Mouse (Mus musculus): ENCODE measurements around the gene Pear1.

DNA sequence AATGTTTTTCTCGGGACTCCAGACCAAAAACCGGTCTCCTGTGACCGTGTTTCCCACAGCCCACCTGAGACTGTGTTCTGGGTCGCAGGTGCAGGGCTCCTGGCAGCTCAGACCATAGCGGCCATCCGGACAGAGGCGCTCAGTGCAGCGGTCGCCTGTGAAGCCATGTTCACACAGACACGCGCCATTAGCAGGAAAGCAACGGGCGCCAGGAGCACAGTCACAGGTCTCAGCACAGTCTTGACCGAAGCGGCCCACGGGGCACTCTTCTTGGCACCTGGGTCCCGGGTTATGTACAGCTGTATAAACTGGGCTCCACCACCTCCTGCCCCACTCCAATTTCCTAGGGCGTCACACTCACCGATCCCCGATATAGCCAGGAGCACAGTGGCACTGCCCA is 67.6 kb downstream of the Pear1 start:
- TF ChIP-seq TAL1 (IDR thresholded peaks at IDR 0.05; ENCODE audit: low read length) (no peak), GATA1 (IDR thresholded peaks at IDR 0.05; ENCODE audit: low read length) (no peak)
